Mouse (Mus musculus) cerebellum, adult 2 months (tissue): ENCODE data around the gene Tpmt. TPM values are rescaled to one million over a fixed set of nuclear protein-coding genes. Genes with fewer than 3 reads are reported as not detected.
A peak's percentile ranks its signal among the peaks of the same experiment; 100 is the strongest.

Experiments used
- DNase-seq, 2 experiments: peaks; one replicate each; pipeline ENCODE4 v3.0.0; 2021
- H3K27ac ChIP-seq: fragments of 200-500 bp; 2 replicates; pipeline ENCODE4 v1.5.1; 2012; ENCODE audit warnings: low read length, control low read depth, inconsistent platforms; ENCODE audit not compliant: insufficient read depth
- H3K27me3 ChIP-seq: fragments of 200-500 bp; 2 replicates; pipeline ENCODE4 v1.6.1; 2012; ENCODE audit warnings: inconsistent platforms, mild to moderate bottlenecking, low read length, moderate library complexity; ENCODE audit not compliant: control insufficient read depth, insufficient read depth
- H3K4me1 ChIP-seq: fragments of 200-500 bp; 2 replicates; pipeline ENCODE4 v1.6.1; 2011; ENCODE audit warnings: low read length; ENCODE audit not compliant: control insufficient read depth, insufficient read depth
- H3K4me3 ChIP-seq: fragments of 200-500 bp; replicated peaks from 2 replicates; pipeline ENCODE3; 2011; ENCODE audit warnings: mild to moderate bottlenecking, low read depth, low read length, control low read depth; ENCODE audit not compliant: insufficient read depth
- CTCF ChIP-seq: fragments of 200-500 bp; IDR thresholded peaks from 2 replicates; pipeline ENCODE4 v1.5.1; 2011; ENCODE audit warnings: low read depth, mild to moderate bottlenecking, control low read depth, low read length, moderate library complexity, borderline replicate concordance; ENCODE audit not compliant: insufficient read depth
- POLR2A ChIP-seq: fragments of 200-500 bp; IDR thresholded peaks from 2 replicates; pipeline ENCODE4 v1.6.1; 2011; ENCODE audit warnings: low read length, control low read depth, borderline replicate concordance; ENCODE audit not compliant: insufficient read depth
- WGBS: fragments of 180-500 bp; shearing (Covaris S2); methylation state at CpG from one replicate; pipeline ENCODE4 v1.1.7; 2018; 5-methylcytosine and 5-hydroxymethylcytosine counted together
- polyA plus RNA-seq: library from polyadenylated mRNA; depleted of rRNA; stranded (reverse); fragments of >200 nt; gene quantifications from 2 replicates; pipeline ENCODE4 v1.2.3, GENCODE M21; 2012; rRNA removed

Tpmt gene
- polyA plus RNA-seq, 1 experiment = 17.4 TPM

DNA sequence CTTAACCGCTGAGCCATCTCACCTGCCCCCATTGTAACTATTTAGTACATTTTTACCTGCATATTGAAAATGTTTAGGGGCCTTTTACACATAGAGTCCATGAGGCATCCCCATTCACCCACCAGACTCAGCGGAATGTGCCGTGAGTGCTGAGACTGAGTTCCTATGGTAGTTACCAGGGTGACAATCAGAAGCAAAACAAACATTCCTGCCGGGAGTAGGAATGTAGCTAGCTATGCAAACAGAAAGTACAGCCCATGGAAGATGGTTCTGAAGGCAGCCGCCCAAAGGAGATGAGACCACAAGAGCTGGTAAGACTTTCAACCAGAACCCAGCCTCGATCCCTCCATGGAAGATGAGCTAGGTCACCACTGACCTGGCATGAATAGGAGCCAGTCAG, 58.3 kb downstream of the Tpmt start:
- no peak for DNase-seq
- H3K4me3 ChIP-seq = no peak overlapping the region
- H3K27ac ChIP-seq = no peak overlapping the region
- WGBS = 78% methylated on average over 6 of the region's 6 CpGs
- no peak for TF ChIP-seq CTCF
- H3K27me3 ChIP-seq = no peaks in the 10 kb centered on the region
- peaks cover 3% of the 10 kb centered on the region; the same call in 1 of the 2 replicates for H3K4me1 ChIP-seq

DNA sequence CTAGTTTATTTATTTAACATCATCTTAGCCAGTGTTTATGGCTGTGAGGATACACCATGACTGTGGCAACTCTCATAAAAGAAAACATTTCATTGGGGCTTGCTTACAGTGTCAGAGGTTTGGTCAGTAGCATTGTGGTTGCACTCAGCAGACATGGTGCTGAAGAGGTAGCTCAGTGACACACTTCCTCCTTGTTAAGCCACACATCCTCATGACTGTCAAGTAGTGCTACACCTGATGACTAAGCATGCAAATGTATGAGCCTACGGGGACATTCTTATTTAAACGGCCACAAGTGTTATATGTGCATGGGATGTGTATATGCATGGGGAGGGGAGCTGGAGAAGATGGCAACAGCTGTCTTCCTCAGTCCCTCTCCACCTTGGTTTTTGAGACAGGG, 60.7 kb downstream of the Tpmt start:
- no peaks in the 10 kb centered on the region for H3K27me3 ChIP-seq
- no peak overlapping the region for H3K4me3 ChIP-seq
- no peak for DNase-seq
- H3K4me1 ChIP-seq = peaks cover 3% of the 10 kb centered on the region; the same call in 1 of the 2 replicates
- TF ChIP-seq CTCF (no peak), POLR2A (no peak)
- H3K27ac ChIP-seq = no peak overlapping the region
- WGBS = 97% methylated on average over 2 of the region's 2 CpGs

DNA sequence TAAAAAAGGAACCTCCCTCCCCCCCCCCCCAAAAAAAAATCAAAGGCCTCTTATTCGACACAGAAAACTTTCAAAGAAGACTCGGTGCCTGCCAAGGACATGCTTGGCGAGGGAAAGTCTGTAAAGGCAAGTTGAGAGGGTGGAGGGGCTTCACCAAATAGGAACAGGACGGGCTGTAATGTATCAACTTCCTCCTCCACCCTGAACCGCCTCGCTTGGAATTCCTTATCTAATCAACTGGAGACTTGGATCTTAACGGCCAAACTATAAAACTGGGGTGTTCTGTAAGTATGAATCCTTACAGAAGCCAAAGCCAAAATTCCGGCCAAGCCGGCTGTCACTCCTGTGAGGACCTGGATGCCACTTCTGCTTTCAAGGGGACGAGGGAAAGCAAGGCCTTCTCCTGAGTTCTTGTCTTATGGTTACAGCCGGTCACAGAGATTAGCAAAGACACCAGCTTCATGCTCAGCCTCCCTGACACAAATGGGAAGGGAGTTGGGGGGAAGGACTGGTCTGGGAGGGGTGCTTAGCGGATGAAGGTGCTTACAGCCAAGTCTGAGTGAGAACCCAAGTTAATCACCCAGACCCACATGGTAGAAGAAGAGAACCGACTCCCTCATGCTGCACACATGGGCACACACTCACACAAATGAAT, 64.6 kb downstream of the Tpmt start:
- 66% methylated on average over 13 of the region's 13 CpGs for WGBS
- TF ChIP-seq CTCF (no peak), POLR2A (no peak)
- DNase-seq = no peak
- Histone ChIP-seq H3K4me1 (no peaks in the 10 kb centered on the region), H3K4me3 (no peak overlapping the region), H3K27me3 (no peaks in the 10 kb centered on the region), H3K27ac (no peak overlapping the region)

DNA sequence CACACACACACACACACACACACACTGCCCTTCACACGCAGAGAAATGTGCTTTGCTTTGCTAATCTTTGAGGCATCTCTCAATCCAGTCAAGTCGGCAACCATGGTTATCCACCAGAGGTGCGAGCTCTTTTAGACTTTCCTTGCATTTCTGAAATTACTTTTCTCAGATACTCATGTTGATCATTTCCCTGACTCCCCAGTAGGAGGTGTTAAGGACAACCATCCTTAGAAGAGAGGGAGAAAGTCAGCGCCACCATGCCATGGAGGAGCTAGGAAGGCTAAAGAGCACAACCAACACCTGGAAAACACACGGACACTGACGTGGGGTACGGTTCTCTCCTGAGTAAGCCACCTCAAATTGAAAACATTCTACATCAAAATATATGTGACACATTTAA, 68.0 kb downstream of the Tpmt start:
- H3K4me3 ChIP-seq = no peak overlapping the region
- TF ChIP-seq CTCF (no peak), POLR2A (no peak)
- no peaks in the 10 kb centered on the region for H3K4me1 ChIP-seq
- WGBS = 93% methylated on average over 7 of the region's 7 CpGs
- H3K27ac ChIP-seq = no peak overlapping the region
- no peak for DNase-seq
- no peaks in the 10 kb centered on the region for H3K27me3 ChIP-seq

DNA sequence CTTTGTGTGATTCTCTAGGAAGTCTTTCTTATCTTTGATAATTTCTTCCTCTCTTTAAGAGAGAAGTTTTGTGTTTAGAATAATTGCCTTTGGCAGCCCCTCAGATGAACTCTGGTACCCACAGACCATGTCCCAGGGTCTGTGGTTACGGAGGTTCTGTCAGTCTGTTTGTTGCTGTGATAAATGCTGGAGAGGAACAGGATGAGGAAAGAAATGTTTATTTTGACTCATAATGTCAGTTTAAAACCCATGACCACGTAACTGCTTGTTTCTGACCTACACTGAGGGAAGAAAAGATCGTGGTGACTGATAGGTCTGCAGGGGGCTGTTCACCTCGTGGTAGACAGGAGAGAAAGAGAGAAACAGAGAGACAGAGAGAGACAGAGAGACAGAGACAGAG, 68.6 kb downstream of the Tpmt start:
- no peak for DNase-seq
- H3K27me3 ChIP-seq = no peaks in the 10 kb centered on the region
- WGBS = 52% methylated on average over 4 of the region's 4 CpGs
- H3K4me3 ChIP-seq = no peak overlapping the region
- H3K27ac ChIP-seq = no peak overlapping the region
- TF ChIP-seq CTCF (no peak), POLR2A (no peak)
- no peaks in the 10 kb centered on the region for H3K4me1 ChIP-seq

DNA sequence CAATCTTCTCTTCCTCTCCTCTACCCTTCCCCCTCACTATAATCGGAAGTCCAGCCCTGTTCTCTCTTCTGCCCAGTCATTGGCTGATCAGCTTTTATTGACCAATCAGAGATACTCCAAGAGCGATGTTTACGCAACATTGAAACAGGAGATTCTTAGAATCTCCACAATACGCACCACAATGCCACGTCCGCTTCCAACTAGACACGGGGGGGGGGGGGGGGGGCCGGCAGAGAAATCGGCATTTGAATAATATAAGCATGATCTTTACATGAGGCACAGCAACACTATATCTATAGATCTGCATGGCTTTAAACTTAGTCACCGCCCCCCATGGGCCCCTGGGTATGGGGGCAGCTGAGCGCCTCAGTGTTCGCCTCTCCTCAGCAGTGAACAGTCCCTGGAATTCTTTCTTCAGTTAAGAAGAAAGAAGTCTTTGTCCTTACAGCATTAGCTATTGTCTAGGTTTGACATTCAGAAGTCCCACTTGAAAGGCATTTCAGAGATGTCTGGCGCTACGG, 69.4 kb downstream of the Tpmt start:
- Histone ChIP-seq H3K4me1 (no peaks in the 10 kb centered on the region), H3K27me3 (no peaks in the 10 kb centered on the region), H3K27ac (no peak overlapping the region), H3K4me3 (peak overlapping the region; percentile 30)
- peak in 1 of 2 experiments; percentile 31 for DNase-seq
- WGBS = 16% methylated on average over 14 of the region's 14 CpGs
- TF ChIP-seq CTCF = no peak
- TF ChIP-seq POLR2A = no peak

Other genes with a start within 250 kb of the Tpmt start
- gene Kif13a, start 114.9 kb downstream of the Tpmt start, polyA plus RNA-seq = 36.5 and 38.5 TPM in 2 replicates
- gene Nhlrc1, start 29.9 kb downstream of the Tpmt start, polyA plus RNA-seq = 13.5 TPM in 2 replicates
- gene Kdm1b, start 1.2 kb downstream of the Tpmt start, polyA plus RNA-seq = 7.6 and 8.2 TPM in 2 replicates
- gene Dek, start 61.5 kb upstream of the Tpmt start, polyA plus RNA-seq = 44.3 and 48.6 TPM in 2 replicates
- 8.5 and 8.9 TPM in 2 replicates for gene Rnf144b, start 77.9 kb upstream of the Tpmt start, polyA plus RNA-seq